Mouse (Mus musculus): ENCODE measurements around the gene Wdr62. TPM values are rescaled to one million over a fixed set of nuclear protein-coding genes. Genes with fewer than 3 reads are reported as not detected.

Gene Wdr62
- polyA plus RNA-seq, 1 experiment from 2014 or later, result 11.8 TPM

- peak; percentile 100 for ATAC-seq (ENCODE audit: low read depth)
- 4% methylated on average over 27 of the region's 27 CpGs for WGBS
Observed at GRCm38 (mm10) chr7:30308076-30309005, 28.1 kb upstream of the Wdr62 start, which contains the start of gene Alkbh6. Alkbh6 (plus strand) TSS chr7:30308717.

GRCm38 (mm10) chr7:30306083-30306779, 26.0 kb upstream of the Wdr62 start:
- peaks cover 11% of the 10 kb centered on the region; the same call in 1 of the 2 replicates for H3K4me1 ChIP-seq (replicated peaks; ENCODE audit: control insufficient read depth, insufficient read depth, low read length)
- peaks cover 4% of the 10 kb centered on the region for H3K36me3 ChIP-seq (ENCODE audit: control insufficient read depth, insufficient read depth, low read length)
- no peak overlapping the region for H3K27ac ChIP-seq (ENCODE audit: low read length)
- no peak for ATAC-seq (ENCODE audit: low read depth)
- no peaks in the 10 kb centered on the region for H3K9me3 ChIP-seq (ENCODE audit: control insufficient read depth, low read length)
- no peak overlapping the region for H3K4me3 ChIP-seq (ENCODE audit: low read length)
- WGBS, result 86% methylated on average over 16 of the region's 16 CpGs
- no peaks in the 10 kb centered on the region for H3K27me3 ChIP-seq (ENCODE audit: control insufficient read depth, insufficient read depth, low read depth, low read length)
- H3K9ac ChIP-seq (ENCODE audit: low read length), result no peak overlapping the region
- H3K4me2 ChIP-seq (ENCODE audit: low read depth, low read length), result no peak overlapping the region

More at GRCm38 (mm10) chr7:30308076-30309005, 28.1 kb upstream of the Wdr62 start, which contains the start of gene Alkbh6:
- Histone ChIP-seq H3K4me2 (ENCODE audit: low read depth, low read length) (peak within 1 kb of the TSS; percentile 95), H3K9me3 (ENCODE audit: control insufficient read depth, low read length) (no peaks in the 10 kb centered on the region), H3K4me1 (replicated peaks; ENCODE audit: control insufficient read depth, insufficient read depth, low read length) (peaks cover 11% of the 10 kb centered on the region; the same call in 1 of the 2 replicates), H3K9ac (ENCODE audit: low read length) (peak within 1 kb of the TSS; percentile 78), H3K27ac (ENCODE audit: low read length) (peak within 1 kb of the TSS; percentile 60), H3K27me3 (ENCODE audit: control insufficient read depth, insufficient read depth, low read depth, low read length) (no peaks in the 10 kb centered on the region), H3K4me3 (ENCODE audit: low read length) (peak within 1 kb of the TSS; percentile 80), H3K36me3 (ENCODE audit: control insufficient read depth, insufficient read depth, low read length) (peaks cover 2% of the 10 kb centered on the region; the same call in 1 of the 2 replicates)

GRCm38 (mm10) chr7:30300914-30301313, 20.7 kb upstream of the Wdr62 start:
- peaks cover 4% of the 10 kb centered on the region for H3K36me3 ChIP-seq (ENCODE audit: control insufficient read depth, insufficient read depth, low read length)
- H3K4me2 ChIP-seq (ENCODE audit: low read depth, low read length), result no peak overlapping the region
- no peaks in the 10 kb centered on the region for H3K9me3 ChIP-seq (ENCODE audit: control insufficient read depth, low read length)
- H3K4me1 ChIP-seq (replicated peaks; ENCODE audit: control insufficient read depth, insufficient read depth, low read length), result no peaks in the 10 kb centered on the region
- no peak for ATAC-seq (ENCODE audit: low read depth)
- H3K4me3 ChIP-seq (ENCODE audit: low read length), result no peak overlapping the region
- no peaks in the 10 kb centered on the region for H3K27me3 ChIP-seq (ENCODE audit: control insufficient read depth, insufficient read depth, low read depth, low read length)
- 43% methylated on average over 3 of the region's 3 CpGs for WGBS
- H3K9ac ChIP-seq (ENCODE audit: low read length), result no peak overlapping the region
- no peak overlapping the region for H3K27ac ChIP-seq (ENCODE audit: low read length)

- Histone ChIP-seq H3K4me1 (replicated peaks; ENCODE audit: control insufficient read depth, insufficient read depth, low read length) (no peaks in the 10 kb centered on the region; the same call in 1 of the 2 replicates), H3K4me2 (ENCODE audit: low read depth, low read length) (no peak overlapping the region), H3K27ac (ENCODE audit: low read length) (no peak overlapping the region), H3K4me3 (ENCODE audit: low read length) (no peak overlapping the region), H3K9ac (ENCODE audit: low read length) (no peak overlapping the region), H3K9me3 (ENCODE audit: control insufficient read depth, low read length) (no peaks in the 10 kb centered on the region), H3K36me3 (ENCODE audit: control insufficient read depth, insufficient read depth, low read length) (no peaks in the 10 kb centered on the region; the same call in 1 of the 2 replicates), H3K27me3 (ENCODE audit: control insufficient read depth, insufficient read depth, low read depth, low read length) (no peaks in the 10 kb centered on the region)
- no peak for ATAC-seq (ENCODE audit: low read depth)
- WGBS, result 75% methylated on average over 16 of the region's 16 CpGs
Observed at GRCm38 (mm10) chr7:30297266-30297665, 17.0 kb upstream of the Wdr62 start.

- 85% methylated on average over 15 of the region's 15 CpGs for whole genome bisulfite sequencing
- Histone ChIP-seq H3K27me3 (ENCODE audit: control insufficient read depth, insufficient read depth, low read depth, low read length) (no peaks in the 10 kb centered on the region), H3K4me2 (ENCODE audit: low read depth, low read length) (no peak overlapping the region), H3K4me3 (ENCODE audit: low read length) (no peak overlapping the region), H3K4me1 (replicated peaks; ENCODE audit: control insufficient read depth, insufficient read depth, low read length) (no peaks in the 10 kb centered on the region; the same call in 1 of the 2 replicates), H3K36me3 (ENCODE audit: control insufficient read depth, insufficient read depth, low read length) (no peaks in the 10 kb centered on the region; the same call in 1 of the 2 replicates), H3K9me3 (ENCODE audit: control insufficient read depth, low read length) (no peaks in the 10 kb centered on the region), H3K27ac (ENCODE audit: low read length) (no peak overlapping the region), H3K9ac (ENCODE audit: low read length) (no peak overlapping the region)
- ATAC-seq (ENCODE audit: low read depth), result no peak
Observed at GRCm38 (mm10) chr7:30296816-30297215, 16.6 kb upstream of the Wdr62 start.

- no peak overlapping the region for H3K9ac ChIP-seq (ENCODE audit: low read length)
- 48% methylated on average over 10 of the region's 10 CpGs for WGBS
- H3K27me3 ChIP-seq (ENCODE audit: control insufficient read depth, insufficient read depth, low read depth, low read length), result no peaks in the 10 kb centered on the region
- H3K36me3 ChIP-seq (ENCODE audit: control insufficient read depth, insufficient read depth, low read length), result no peaks in the 10 kb centered on the region
- no peaks in the 10 kb centered on the region for H3K9me3 ChIP-seq (ENCODE audit: control insufficient read depth, low read length)
- H3K27ac ChIP-seq (ENCODE audit: low read length), result no peak overlapping the region
- H3K4me1 ChIP-seq (replicated peaks; ENCODE audit: control insufficient read depth, insufficient read depth, low read length), result no peaks in the 10 kb centered on the region; the same call in 1 of the 2 replicates
- H3K4me2 ChIP-seq (ENCODE audit: low read depth, low read length), result no peak overlapping the region
- H3K4me3 ChIP-seq (ENCODE audit: low read length), result no peak overlapping the region
- ATAC-seq (ENCODE audit: low read depth), result no peak
Observed at GRCm38 (mm10) chr7:30295103-30295502, 14.9 kb upstream of the Wdr62 start.

- no peak for ATAC-seq (ENCODE audit: low read depth)
- WGBS, result 81% methylated on average over 5 of the region's 5 CpGs
- no peaks in the 10 kb centered on the region for H3K36me3 ChIP-seq (ENCODE audit: control insufficient read depth, insufficient read depth, low read length)
Observed at GRCm38 (mm10) chr7:30294296-30294695, 14.1 kb upstream of the Wdr62 start.

GRCm38 (mm10) chr7:30293795-30294194, 13.6 kb upstream of the Wdr62 start:
- no peaks in the 10 kb centered on the region for H3K36me3 ChIP-seq (ENCODE audit: control insufficient read depth, insufficient read depth, low read length)
- no peak overlapping the region for H3K27ac ChIP-seq (ENCODE audit: low read length)
- H3K4me3 ChIP-seq (ENCODE audit: low read length), result no peak overlapping the region
- no peaks in the 10 kb centered on the region; the same call in 1 of the 2 replicates for H3K4me1 ChIP-seq (replicated peaks; ENCODE audit: control insufficient read depth, insufficient read depth, low read length)
- no peaks in the 10 kb centered on the region for H3K9me3 ChIP-seq (ENCODE audit: control insufficient read depth, low read length)
- H3K9ac ChIP-seq (ENCODE audit: low read length), result no peak overlapping the region
- no peak overlapping the region for H3K4me2 ChIP-seq (ENCODE audit: low read depth, low read length)
- ATAC-seq (ENCODE audit: low read depth), result no peak
- no peaks in the 10 kb centered on the region for H3K27me3 ChIP-seq (ENCODE audit: control insufficient read depth, insufficient read depth, low read depth, low read length)
- WGBS, result 76% methylated on average over 13 of the region's 13 CpGs

More at GRCm38 (mm10) chr7:30294296-30294695, 14.1 kb upstream of the Wdr62 start:
- Histone ChIP-seq H3K27ac (ENCODE audit: low read length) (no peak overlapping the region), H3K9ac (ENCODE audit: low read length) (no peak overlapping the region), H3K4me1 (replicated peaks; ENCODE audit: control insufficient read depth, insufficient read depth, low read length) (no peaks in the 10 kb centered on the region; the same call in 1 of the 2 replicates), H3K9me3 (ENCODE audit: control insufficient read depth, low read length) (no peaks in the 10 kb centered on the region), H3K4me2 (ENCODE audit: low read depth, low read length) (no peak overlapping the region), H3K4me3 (ENCODE audit: low read length) (no peak overlapping the region), H3K27me3 (ENCODE audit: control insufficient read depth, insufficient read depth, low read depth, low read length) (no peaks in the 10 kb centered on the region)
